Mouse (Mus musculus) spleen, postnatal 4 days (tissue): ENCODE measurements around the gene Ubqln5.

Experiments used
- DNase-seq, 2 experiments: peaks; one replicate each; pipeline ENCODE4 v3.0.0; 2022; ENCODE audit warnings: low spot score in 2 of 2

Gene Ubqln5

DNA sequence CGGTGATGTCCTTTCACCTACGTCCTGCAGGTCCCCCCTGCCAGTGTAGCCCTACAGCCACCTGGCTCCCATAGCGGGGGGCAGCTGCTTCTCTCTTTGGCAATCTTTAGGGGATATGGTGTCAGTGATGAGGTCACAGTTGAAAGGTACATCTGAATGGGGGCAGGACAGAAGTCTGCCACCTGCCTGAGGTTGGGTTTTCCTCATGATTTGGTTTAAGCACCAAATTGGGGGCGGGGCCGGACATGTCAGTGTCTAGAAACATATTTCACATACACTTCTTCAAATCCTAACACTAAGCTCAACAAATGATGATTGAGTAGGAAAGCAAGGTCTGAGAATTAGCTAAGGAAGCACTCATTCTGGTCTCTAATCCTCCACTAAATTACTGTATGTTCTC lies at the start of gene Ubqln5:
Ubqln5 (minus strand) TSS at position 101 of the 400 bp plus-strand sequence.
- DNase-seq, result no peak

- DNase-seq, result no peak
Observed at GRCm38 (mm10) chr7:104179074-104179473, 49.4 kb upstream of the Ubqln5 start.

DNA sequence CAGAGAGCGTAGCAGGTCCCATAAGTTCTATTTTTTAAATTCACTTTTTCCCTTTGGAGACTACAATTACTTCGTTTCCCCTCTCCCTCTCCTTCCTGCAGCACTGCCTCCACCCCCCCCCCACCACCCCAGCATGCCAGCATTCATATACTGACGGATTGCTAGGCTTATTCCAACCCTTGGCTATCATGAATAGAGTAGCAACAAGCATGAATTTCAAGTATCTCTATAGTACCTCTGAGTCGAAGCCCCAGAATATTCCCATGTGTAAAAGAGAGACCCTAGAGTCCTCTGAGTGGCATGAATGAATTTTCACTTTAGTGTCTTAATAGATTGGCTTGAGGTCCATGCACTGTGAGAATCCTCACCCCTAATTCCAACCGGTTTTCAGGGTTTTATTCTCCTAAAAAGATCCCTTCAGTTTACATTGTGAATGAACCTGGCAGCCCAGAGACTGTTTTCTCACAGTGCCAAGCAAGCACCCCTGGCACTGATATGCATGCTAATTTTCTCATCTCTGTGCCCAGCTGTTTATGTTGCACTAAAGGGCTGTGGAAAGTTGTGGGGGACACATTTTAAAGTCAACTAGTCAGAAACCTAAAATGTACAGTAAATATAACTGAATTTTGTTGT lies 48.9 kb upstream of the Ubqln5 start:
- DNase-seq, result no peak

DNA sequence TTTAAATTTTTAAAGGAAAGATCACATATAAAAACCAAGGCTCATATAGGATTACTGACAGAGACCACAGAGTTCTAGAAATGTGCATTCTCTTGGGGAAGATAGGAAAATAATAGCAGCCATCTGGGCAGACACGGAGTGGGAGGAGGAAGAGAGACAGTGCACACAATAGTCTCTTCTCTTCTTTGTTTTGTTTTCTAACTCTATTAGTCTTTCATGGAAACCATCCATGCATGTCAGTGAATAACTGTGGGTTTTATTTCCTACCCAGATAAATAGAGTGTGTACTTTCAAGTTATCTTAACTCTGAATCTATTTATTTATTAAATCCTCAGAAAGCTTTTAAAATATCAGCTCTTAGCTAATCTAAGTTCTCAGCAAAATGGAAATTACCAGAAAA lies 45.5 kb upstream of the Ubqln5 start:
- no peak for DNase-seq

DNA sequence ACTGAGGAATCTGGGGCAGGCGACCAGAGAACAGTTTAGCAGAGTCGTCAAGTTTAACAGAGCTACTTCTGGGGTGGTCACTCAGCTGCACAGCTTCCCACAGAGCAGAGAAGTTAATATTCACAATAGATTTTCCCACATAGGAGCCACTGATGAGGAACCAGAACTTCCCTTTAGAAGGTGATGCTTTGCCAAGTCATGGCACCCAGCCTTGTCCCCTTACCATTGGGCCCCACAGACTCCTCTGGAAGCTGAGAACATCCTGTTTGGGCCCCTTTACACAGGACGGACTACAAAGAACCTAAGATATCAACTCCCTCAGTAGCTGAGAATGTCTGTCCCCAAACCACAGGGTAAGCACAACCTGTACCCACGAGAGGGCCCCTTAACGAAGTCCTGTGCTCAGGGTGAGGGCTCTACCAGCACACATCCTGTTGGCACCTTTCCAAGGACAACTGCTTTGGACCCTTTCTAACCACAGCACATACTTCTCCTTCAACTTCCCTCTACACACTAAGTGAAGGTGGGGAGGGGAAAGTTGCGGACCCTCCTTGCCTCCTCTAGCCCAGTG lies 40.1 kb upstream of the Ubqln5 start:
- no peak for DNase-seq

DNA sequence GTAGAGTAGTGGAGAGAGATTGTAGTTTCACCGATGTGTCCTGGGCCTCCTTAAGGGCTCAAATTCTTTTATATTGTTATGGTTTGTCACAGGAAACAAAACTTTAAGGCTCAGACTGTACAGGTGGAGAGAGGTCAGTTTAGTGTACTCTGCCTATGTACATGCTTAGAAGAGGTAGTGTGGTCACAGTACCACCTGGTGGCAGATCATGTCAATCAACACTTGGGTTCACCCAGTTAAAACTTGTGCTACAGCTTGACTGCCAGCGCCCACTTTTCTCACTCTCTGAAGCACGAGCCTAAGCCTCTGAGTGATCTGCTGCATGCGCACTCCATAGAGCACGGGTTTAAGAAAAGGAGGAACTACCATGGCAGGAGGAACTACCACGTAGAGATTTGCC lies 37.5 kb upstream of the Ubqln5 start:
- DNase-seq, result no peak

DNA sequence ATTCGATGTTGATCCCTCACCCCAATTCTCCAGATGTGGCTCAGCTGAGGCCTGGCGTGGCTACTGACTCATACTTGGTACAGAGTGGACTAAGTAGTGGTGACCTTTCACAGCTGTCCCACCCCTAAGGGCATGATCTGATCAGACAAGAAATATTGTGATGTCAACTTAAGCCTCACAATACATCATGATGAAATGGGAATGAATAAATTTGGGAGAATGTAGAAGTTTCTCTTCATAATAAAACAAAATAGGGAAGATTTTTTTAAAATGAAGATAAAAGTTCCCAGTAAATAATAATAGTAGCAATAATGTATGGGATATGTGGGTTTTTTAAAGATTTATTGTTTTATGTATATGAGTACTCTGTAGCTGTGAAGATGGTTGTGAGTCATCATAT lies 20.8 kb upstream of the Ubqln5 start, which contains the start of gene Ubqlnl:
Ubqlnl (minus strand) TSS at position 101 of the 400 bp plus-strand sequence.
- DNase-seq, result no peak

- no peak for DNase-seq
Observed at GRCm38 (mm10) chr7:104143179-104143578, 13.6 kb upstream of the Ubqln5 start, which contains the start of gene Ubqln3. Gene Ubqln3 (minus strand): TSS chr7:104143279.

GRCm38 (mm10) chr7:104137305-104137704 lies 7.7 kb upstream of the Ubqln5 start, which contains the start of gene Olfr643:
Gene Olfr643 (minus strand): TSS chr7:104137405.
- DNase-seq, result no peak

DNA sequence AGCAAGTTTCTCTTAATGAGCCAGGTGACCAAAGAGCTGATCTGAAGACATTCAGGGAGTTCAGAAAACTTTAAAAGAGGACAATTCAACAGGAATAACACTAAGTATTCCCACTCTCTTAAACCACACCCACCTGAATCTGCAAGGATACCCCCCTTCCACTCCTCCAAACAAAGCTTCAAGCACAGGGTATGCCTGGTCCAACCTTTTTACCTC lies 25.0 kb downstream of the Ubqln5 start, which contains the start of gene Olfr646:
Olfr646 (plus strand) TSS at position 117 of the 216 bp plus-strand sequence.
- DNase-seq, result no peak

DNA sequence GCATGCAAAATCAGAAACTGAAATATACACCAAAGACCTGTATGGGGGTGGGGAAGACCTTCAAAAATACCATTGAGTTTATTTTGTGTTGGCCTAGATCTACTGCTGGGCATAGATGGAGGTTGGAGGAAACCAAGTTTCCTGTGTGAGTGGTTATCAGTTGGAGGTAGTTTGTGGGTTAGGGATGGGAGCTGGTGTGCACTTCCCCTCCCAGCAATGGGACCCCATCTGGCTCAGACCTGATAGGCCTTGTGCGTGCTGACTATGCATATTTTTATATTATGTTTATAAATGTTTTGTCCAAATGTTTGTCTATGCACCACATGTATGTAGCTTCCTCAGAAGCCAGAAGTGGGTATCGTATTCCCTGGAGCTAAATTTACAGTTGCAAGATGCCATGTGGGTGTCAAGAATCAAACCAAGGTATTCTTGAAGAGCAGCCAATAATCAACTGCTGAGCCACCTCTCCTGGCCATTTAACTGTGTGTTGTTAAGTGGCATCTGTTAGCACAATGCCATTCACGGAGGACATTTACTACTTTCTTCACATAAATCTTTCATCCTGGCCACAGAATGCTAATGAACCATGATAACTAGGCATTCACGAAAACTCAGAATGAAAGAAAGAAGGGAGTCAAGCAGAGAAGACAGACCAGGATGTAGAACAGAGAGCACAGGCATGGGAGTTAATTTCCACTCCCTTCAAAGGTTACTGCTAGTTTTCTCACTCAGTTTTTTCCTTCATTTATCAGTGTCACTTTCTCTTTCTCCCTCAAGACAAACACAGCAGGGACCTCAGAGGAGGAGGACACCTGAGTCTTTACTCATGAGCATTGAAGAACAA lies 25.5 kb downstream of the Ubqln5 start:
- DNase-seq, result no peak

DNA sequence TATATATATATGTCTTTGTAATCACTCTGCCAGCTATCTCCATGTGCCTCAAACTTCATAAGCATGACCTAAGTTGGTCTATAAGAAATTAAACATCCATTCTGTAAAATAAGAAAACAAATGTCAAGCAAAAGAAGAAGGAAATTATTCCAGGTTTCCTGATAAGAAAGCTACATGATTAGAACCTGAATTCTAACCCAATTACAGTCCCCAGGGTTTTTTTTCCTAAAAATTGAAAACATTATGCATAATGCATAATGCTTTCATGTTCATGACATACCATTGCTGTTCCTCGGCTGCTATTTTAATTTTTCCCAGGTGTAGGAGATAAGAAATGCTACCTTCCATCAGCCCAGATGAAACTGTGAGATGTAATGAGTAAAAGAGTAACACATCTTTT lies 44.3 kb downstream of the Ubqln5 start, which contains the start of gene Olfr645:
Olfr645 (minus strand) TSS at position 101 of the 400 bp plus-strand sequence.
- DNase-seq, result no peak
